Mouse (Mus musculus): ENCODE data around the gene Fam171a1. TPM values are rescaled to one million over a fixed set of nuclear protein-coding genes. Genes with fewer than 3 reads are reported as not detected.
"Not testable (repeated sequence)": the region's sequence is repeated elsewhere in the genome, so short reads cannot be mapped to it uniquely, and the experiment has no call there.

Fam171a1 gene
- polyA plus RNA-seq, 1 experiment from 2014 or later = 26.1 TPM

DNA sequence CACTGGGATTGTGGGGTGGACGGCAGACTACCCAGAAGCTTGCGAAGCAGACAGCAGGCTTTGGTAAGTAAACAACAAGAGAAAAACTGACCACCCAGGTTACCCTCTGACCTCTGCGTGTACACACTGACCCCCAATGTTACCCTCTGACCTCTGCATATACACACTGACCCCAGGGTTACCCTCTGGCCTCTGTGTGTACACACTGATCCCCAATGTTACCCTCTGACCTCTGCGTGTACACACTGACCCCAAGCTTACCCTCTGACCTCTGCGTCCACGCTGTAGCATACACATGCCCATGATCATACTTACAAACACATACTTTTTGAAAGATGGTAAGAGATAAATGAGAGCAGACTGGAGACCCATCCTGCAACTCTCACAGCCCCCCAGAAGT lies 77.1 kb downstream of the Fam171a1 start:
- H3K4me3 ChIP-seq (ENCODE audit: control insufficient read depth in 1 of 2, insufficient read depth in 1 of 2, low read depth in 1 of 2, low read length in 2 of 2) = no peak overlapping the region
- H3K36me3 ChIP-seq (ENCODE audit: control insufficient read depth, insufficient read depth, low read length) = peaks cover 45% of the 10 kb centered on the region
- H3K9me3 ChIP-seq (ENCODE audit: control insufficient read depth, low read length) = no peaks in the 10 kb centered on the region
- 91% methylated on average over 6 of the region's 6 CpGs for WGBS
- no peaks in the 10 kb centered on the region for H3K27me3 ChIP-seq (ENCODE audit: control insufficient read depth, insufficient read depth, low read length)
- no peak overlapping the region for H3K4me2 ChIP-seq (ENCODE audit: low read length)
- peaks cover 2 to 12% of the 10 kb centered on the region in 2 experiments; a peak in 2 of 4 replicates for H3K4me1 ChIP-seq (ENCODE audit: control insufficient read depth in 2 of 2, insufficient read depth in 2 of 2, low read length in 2 of 2)
- H3K27ac ChIP-seq (replicated peaks in 1 of 2; ENCODE audit: control insufficient read depth in 1 of 2, insufficient read depth in 1 of 2, low read depth in 2 of 2, low read length in 2 of 2) = no peak overlapping the region
- no peak for ATAC-seq (ENCODE audit: insufficient number of reproducible peaks, insufficient read depth, low FRiP score, low read depth)
- H3K9ac ChIP-seq (ENCODE audit: low read length) = no peak overlapping the region

DNA sequence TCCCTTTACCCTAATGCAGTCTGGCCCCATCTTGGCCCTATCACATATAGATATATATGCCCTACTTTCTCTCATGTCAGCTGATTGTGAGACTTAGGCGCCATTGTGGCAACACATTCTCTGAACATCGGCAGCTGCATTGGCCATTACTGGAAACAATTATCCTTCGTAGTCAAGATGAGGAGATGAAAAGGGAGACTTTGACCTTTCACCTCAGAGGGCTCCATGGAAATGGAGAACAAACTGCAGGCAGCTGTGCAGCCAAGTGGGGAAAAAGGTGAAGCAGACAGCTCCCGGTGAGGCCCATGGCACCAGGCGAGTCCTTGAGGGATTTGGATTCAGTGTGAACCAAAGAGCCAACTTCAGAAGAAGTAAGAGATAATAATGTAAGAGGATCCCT lies 81.5 kb downstream of the Fam171a1 start:
- no peak for ATAC-seq (ENCODE audit: insufficient number of reproducible peaks, insufficient read depth, low FRiP score, low read depth)
- H3K9me3 ChIP-seq (ENCODE audit: control insufficient read depth, low read length) = no peaks in the 10 kb centered on the region
- no peak overlapping the region for H3K4me2 ChIP-seq (ENCODE audit: low read length)
- no peaks in the 10 kb centered on the region for H3K27me3 ChIP-seq (ENCODE audit: control insufficient read depth, insufficient read depth, low read length)
- H3K4me3 ChIP-seq (ENCODE audit: control insufficient read depth in 1 of 2, insufficient read depth in 1 of 2, low read depth in 1 of 2, low read length in 2 of 2) = no peak overlapping the region
- H3K4me1 ChIP-seq (ENCODE audit: control insufficient read depth in 2 of 2, insufficient read depth in 2 of 2, low read length in 2 of 2) = peaks cover 4 to 12% of the 10 kb centered on the region in 2 experiments; a peak in 3 of 4 replicates
- peaks cover 41% of the 10 kb centered on the region for H3K36me3 ChIP-seq (ENCODE audit: control insufficient read depth, insufficient read depth, low read length)
- H3K27ac ChIP-seq (replicated peaks in 1 of 2; ENCODE audit: control insufficient read depth in 1 of 2, insufficient read depth in 1 of 2, low read depth in 2 of 2, low read length in 2 of 2) = no peak overlapping the region
- 92% methylated on average over 5 of the region's 5 CpGs for WGBS
- no peak overlapping the region for H3K9ac ChIP-seq (ENCODE audit: low read length)

DNA sequence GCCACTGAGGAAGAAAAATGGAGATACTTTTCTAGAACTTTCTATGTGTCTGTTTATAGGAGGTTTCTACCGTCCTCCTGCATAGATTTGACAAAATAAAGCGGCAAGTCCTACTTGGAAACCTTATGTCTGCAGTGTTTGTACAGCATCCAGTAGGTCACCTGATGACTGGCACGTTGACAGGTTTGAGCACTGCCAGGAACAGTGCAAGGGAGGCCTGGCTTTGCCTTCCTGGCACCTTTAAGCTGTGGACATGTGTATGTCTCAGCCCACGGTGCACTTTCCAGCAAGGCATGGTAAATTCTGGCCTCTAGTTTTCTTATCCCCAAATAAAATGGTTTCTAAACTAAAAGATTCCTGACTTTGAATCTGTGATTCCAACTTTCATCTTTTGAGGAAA lies 86.4 kb downstream of the Fam171a1 start:
- Histone ChIP-seq H3K4me3 (ENCODE audit: control insufficient read depth in 1 of 2, insufficient read depth in 1 of 2, low read depth in 1 of 2, low read length in 2 of 2) (no peak overlapping the region), H3K4me1 (ENCODE audit: control insufficient read depth in 2 of 2, insufficient read depth in 2 of 2, low read length in 2 of 2) (peaks cover 7 to 20% of the 10 kb centered on the region in 2 experiments; a peak in 3 of 4 replicates), H3K36me3 (ENCODE audit: control insufficient read depth, insufficient read depth, low read length) (peaks cover 41% of the 10 kb centered on the region), H3K27ac (replicated peaks in 1 of 2; ENCODE audit: control insufficient read depth in 1 of 2, insufficient read depth in 1 of 2, low read depth in 2 of 2, low read length in 2 of 2) (peak overlapping the region in 1 of 2 experiments; percentile 50; a peak in 1 of 4 replicates), H3K27me3 (ENCODE audit: control insufficient read depth, insufficient read depth, low read length) (no peaks in the 10 kb centered on the region), H3K4me2 (ENCODE audit: low read length) (no peak overlapping the region), H3K9me3 (ENCODE audit: control insufficient read depth, low read length) (no peaks in the 10 kb centered on the region), H3K9ac (ENCODE audit: low read length) (no peak overlapping the region)
- peak; percentile 65; the same call in 1 of the 2 replicates for ATAC-seq (ENCODE audit: insufficient number of reproducible peaks, insufficient read depth, low FRiP score, low read depth)
- 42% methylated on average over 4 of the region's 4 CpGs for WGBS

DNA sequence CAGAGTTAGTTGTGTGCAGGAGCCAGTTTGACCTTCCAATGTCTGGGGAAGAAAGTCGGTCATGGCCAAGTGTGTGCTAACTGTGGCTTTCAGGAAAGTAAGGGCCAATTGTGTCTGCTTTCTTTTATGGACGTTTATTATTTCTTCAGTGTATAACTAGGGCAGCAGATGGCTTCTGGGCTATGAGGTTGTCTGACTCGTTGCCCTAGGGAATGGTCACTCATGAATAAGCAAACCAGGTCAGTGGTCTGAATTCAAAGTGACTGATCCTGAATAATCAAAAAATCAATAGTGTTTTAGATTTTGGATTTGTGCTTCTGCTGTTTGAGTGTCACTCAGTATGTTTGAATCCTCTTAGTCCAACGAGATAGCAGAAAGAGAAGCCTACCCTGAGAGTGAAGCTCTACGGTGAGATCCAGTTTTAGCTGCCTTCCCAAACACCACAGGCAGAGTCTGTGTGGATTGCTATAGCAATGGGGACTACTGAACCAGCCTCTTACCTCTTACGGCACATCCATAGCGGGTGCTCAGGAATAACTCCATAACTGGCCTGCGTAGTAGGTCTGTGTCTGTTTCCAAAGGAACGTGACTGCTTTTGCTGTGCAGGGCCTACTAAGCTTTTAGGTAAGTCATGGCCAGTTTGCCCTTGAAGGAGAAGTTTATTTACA lies 93.1 kb downstream of the Fam171a1 start:
- H3K27me3 ChIP-seq (ENCODE audit: control insufficient read depth, insufficient read depth, low read length) = no peaks in the 10 kb centered on the region
- H3K9ac ChIP-seq (ENCODE audit: low read length) = no peak overlapping the region
- H3K9me3 ChIP-seq (ENCODE audit: control insufficient read depth, low read length) = no peaks in the 10 kb centered on the region
- H3K4me2 ChIP-seq (ENCODE audit: low read length) = no peak overlapping the region
- peaks cover 23% of the 10 kb centered on the region for H3K36me3 ChIP-seq (ENCODE audit: control insufficient read depth, insufficient read depth, low read length)
- no peak overlapping the region for H3K4me3 ChIP-seq (ENCODE audit: control insufficient read depth in 1 of 2, insufficient read depth in 1 of 2, low read depth in 1 of 2, low read length in 2 of 2)
- ATAC-seq (ENCODE audit: insufficient number of reproducible peaks, insufficient read depth, low FRiP score, low read depth) = no peak
- no peak overlapping the region for H3K27ac ChIP-seq (replicated peaks in 1 of 2; ENCODE audit: control insufficient read depth in 1 of 2, insufficient read depth in 1 of 2, low read depth in 2 of 2, low read length in 2 of 2)
- WGBS = 86% methylated on average over 9 of the region's 9 CpGs
- H3K4me1 ChIP-seq (ENCODE audit: control insufficient read depth in 2 of 2, insufficient read depth in 2 of 2, low read length in 2 of 2) = peaks cover 7 to 11% of the 10 kb centered on the region in 2 experiments; a peak in 3 of 4 replicates

DNA sequence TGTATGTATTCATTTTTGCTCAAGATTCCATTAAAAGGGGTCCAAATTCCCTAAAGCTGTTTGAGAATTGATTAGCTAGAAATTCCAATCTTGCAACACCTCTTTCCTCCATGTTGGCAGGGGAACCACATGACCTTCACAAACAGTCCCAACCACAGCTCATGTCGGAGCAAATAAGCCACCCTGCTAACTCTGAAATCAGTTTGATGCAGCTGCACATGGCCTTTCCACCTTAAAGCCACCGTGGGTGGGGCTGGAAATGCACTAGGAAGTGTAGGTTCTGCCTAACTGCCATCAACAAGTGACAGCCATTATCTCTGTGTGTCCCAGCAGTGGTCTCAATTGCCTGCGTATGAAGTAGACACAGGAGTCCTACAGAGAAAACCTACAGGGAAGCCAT lies 101.5 kb downstream of the Fam171a1 start:
- Histone ChIP-seq H3K27me3 (ENCODE audit: control insufficient read depth, insufficient read depth, low read length) (no peaks in the 10 kb centered on the region), H3K9me3 (ENCODE audit: control insufficient read depth, low read length) (no peaks in the 10 kb centered on the region), H3K9ac (ENCODE audit: low read length) (no peak overlapping the region), H3K4me3 (ENCODE audit: control insufficient read depth in 1 of 2, insufficient read depth in 1 of 2, low read depth in 1 of 2, low read length in 2 of 2) (no peak overlapping the region), H3K36me3 (ENCODE audit: control insufficient read depth, insufficient read depth, low read length) (peaks cover 9% of the 10 kb centered on the region), H3K27ac (replicated peaks in 1 of 2; ENCODE audit: control insufficient read depth in 1 of 2, insufficient read depth in 1 of 2, low read depth in 2 of 2, low read length in 2 of 2) (no peak overlapping the region), H3K4me1 (ENCODE audit: control insufficient read depth in 2 of 2, insufficient read depth in 2 of 2, low read length in 2 of 2) (no peaks in the 10 kb centered on the region; a peak in 1 of 4 replicates), H3K4me2 (ENCODE audit: low read length) (no peak overlapping the region)
- 55% methylated on average over 3 of the region's 3 CpGs for WGBS
- ATAC-seq (ENCODE audit: insufficient number of reproducible peaks, insufficient read depth, low FRiP score, low read depth) = no peak

DNA sequence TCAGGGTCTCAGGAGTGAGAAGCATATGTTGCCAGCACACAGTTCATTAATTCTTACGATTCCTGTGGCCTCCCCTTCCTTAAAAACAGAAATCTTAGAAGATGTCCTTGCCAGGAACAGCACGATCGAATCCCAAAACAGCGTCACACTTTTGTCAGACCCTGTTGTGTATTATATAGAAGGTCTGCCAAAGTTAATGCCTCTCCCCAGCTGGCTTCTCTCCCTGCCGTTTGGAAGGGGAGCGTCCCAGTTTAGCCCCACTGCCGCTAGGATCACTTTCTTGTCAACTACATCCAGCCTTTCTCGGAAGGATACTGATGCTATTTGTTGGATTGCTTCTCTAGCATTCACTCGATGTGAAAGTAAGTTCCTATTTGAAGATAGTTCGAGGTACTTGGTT lies 102.6 kb downstream of the Fam171a1 start:
- ATAC-seq (ENCODE audit: insufficient number of reproducible peaks, insufficient read depth, low FRiP score, low read depth) = no peak
- 87% methylated on average over 10 of the region's 10 CpGs for WGBS

DNA sequence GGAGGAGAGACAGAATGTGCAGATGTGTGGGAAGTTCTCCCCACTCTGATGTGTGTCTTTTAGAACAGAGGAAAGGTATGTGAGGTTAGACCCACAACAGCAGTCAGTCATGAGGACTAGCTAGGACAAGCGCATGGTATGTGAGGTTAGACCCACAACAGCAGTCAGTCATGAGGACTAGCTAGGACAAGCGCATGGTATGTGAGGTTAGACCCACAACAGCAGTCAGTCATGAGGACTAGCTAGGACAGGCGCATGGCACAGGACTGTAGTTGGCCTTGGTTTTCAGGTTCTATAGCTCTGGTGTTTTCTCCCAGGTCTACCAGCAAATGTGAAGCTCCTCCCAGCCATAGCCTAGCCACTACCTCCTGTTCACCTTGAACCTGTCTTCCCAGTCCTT lies 103.6 kb downstream of the Fam171a1 start:
- WGBS = 98% methylated on average over 3 of the region's 3 CpGs

More for the DNA sequence above, 102.6 kb downstream of the Fam171a1 start:
- no peak overlapping the region for H3K27ac ChIP-seq (replicated peaks in 1 of 2; ENCODE audit: control insufficient read depth in 1 of 2, insufficient read depth in 1 of 2, low read depth in 2 of 2, low read length in 2 of 2)
- H3K27me3 ChIP-seq (ENCODE audit: control insufficient read depth, insufficient read depth, low read length) = no peaks in the 10 kb centered on the region
- no peak overlapping the region for H3K4me2 ChIP-seq (ENCODE audit: low read length)
- no peak overlapping the region for H3K9ac ChIP-seq (ENCODE audit: low read length)
- no peak overlapping the region for H3K4me3 ChIP-seq (ENCODE audit: control insufficient read depth in 1 of 2, insufficient read depth in 1 of 2, low read depth in 1 of 2, low read length in 2 of 2)
- H3K9me3 ChIP-seq (ENCODE audit: control insufficient read depth, low read length) = no peaks in the 10 kb centered on the region
- H3K4me1 ChIP-seq (ENCODE audit: control insufficient read depth in 2 of 2, insufficient read depth in 2 of 2, low read length in 2 of 2) = no peaks in the 10 kb centered on the region; a peak in 1 of 4 replicates
- peaks cover 18% of the 10 kb centered on the region for H3K36me3 ChIP-seq (ENCODE audit: control insufficient read depth, insufficient read depth, low read length)

DNA sequence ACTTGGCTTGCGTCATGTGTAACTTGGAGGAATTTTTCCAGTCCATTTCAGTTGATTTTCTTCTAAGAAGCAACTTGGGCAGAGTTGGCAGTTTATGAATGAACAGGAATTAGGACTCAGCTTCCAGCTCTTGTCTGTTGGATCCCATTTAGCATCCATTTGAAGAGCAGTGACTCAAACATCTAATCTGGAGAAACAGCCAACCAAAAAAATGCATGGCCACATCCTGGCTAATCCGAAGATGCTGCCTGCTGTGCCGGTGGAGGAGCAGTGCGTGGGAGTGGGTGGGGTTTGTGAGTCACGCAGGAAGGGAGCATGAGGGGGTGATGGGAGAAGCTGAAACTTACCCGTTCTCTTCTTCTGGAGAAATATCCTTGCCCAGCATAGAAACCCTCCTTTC lies 104.2 kb downstream of the Fam171a1 start:
- H3K4me1 ChIP-seq (ENCODE audit: control insufficient read depth in 2 of 2, insufficient read depth in 2 of 2, low read length in 2 of 2) = no peaks in the 10 kb centered on the region; a peak in 1 of 4 replicates
- no peak for ATAC-seq (ENCODE audit: insufficient number of reproducible peaks, insufficient read depth, low FRiP score, low read depth)
- no peak overlapping the region for H3K4me3 ChIP-seq (ENCODE audit: control insufficient read depth in 1 of 2, insufficient read depth in 1 of 2, low read depth in 1 of 2, low read length in 2 of 2)
- no peak overlapping the region for H3K4me2 ChIP-seq (ENCODE audit: low read length)
- H3K36me3 ChIP-seq (ENCODE audit: control insufficient read depth, insufficient read depth, low read length) = peaks cover 18% of the 10 kb centered on the region
- H3K9me3 ChIP-seq (ENCODE audit: control insufficient read depth, low read length) = no peaks in the 10 kb centered on the region
- no peak overlapping the region for H3K27ac ChIP-seq (replicated peaks in 1 of 2; ENCODE audit: control insufficient read depth in 1 of 2, insufficient read depth in 1 of 2, low read depth in 2 of 2, low read length in 2 of 2)
- H3K9ac ChIP-seq (ENCODE audit: low read length) = no peak overlapping the region
- H3K27me3 ChIP-seq (ENCODE audit: control insufficient read depth, insufficient read depth, low read length) = no peaks in the 10 kb centered on the region
- WGBS = 66% methylated on average over 6 of the region's 6 CpGs

More for the DNA sequence above, 103.6 kb downstream of the Fam171a1 start:
- H3K4me2 ChIP-seq (ENCODE audit: low read length); H3K9me3 ChIP-seq (ENCODE audit: control insufficient read depth, low read length); H3K27ac ChIP-seq (replicated peaks in 1 of 2; ENCODE audit: control insufficient read depth in 1 of 2, insufficient read depth in 1 of 2, low read depth in 2 of 2, low read length in 2 of 2); ATAC-seq (ENCODE audit: insufficient number of reproducible peaks, insufficient read depth, low FRiP score, low read depth); H3K4me1 ChIP-seq (ENCODE audit: control insufficient read depth in 2 of 2, insufficient read depth in 2 of 2, low read length in 2 of 2); H3K9ac ChIP-seq (ENCODE audit: low read length); H3K27me3 ChIP-seq (ENCODE audit: control insufficient read depth, insufficient read depth, low read length); H3K4me3 ChIP-seq (ENCODE audit: control insufficient read depth in 1 of 2, insufficient read depth in 1 of 2, low read depth in 1 of 2, low read length in 2 of 2): not testable (repeated sequence)
- H3K36me3 ChIP-seq (ENCODE audit: control insufficient read depth, insufficient read depth, low read length) = peaks cover 18% of the 10 kb centered on the region
